Mouse (Mus musculus) right cerebral cortex, postnatal 14 days (tissue): ENCODE data around the gene Chn2.

Source experiments
- DNase-seq: peaks from one replicate; pipeline ENCODE4 v3.0.0; 2022

The Chn2 gene

DNA sequence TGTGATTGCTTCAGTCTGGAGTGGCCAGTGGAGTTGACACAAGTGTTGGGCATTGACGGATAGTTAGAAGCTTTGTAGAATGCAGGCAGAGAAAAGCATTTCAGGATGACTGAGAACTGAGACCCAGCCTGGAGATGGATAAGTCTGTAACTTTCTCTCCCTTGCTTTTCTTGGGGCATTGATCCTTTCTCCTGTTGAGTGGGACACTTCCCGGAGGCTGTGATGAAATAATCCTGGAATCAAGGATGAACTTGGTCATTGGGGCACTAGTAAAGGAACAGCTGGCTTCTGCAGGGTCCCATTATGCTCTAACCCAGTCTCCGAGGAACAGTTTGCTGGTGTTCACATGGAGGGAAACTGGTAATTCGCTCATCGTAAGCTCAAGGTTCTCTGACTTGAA, 4.2 kb downstream of the Chn2 start:
- DNase-seq, result no peak

DNA sequence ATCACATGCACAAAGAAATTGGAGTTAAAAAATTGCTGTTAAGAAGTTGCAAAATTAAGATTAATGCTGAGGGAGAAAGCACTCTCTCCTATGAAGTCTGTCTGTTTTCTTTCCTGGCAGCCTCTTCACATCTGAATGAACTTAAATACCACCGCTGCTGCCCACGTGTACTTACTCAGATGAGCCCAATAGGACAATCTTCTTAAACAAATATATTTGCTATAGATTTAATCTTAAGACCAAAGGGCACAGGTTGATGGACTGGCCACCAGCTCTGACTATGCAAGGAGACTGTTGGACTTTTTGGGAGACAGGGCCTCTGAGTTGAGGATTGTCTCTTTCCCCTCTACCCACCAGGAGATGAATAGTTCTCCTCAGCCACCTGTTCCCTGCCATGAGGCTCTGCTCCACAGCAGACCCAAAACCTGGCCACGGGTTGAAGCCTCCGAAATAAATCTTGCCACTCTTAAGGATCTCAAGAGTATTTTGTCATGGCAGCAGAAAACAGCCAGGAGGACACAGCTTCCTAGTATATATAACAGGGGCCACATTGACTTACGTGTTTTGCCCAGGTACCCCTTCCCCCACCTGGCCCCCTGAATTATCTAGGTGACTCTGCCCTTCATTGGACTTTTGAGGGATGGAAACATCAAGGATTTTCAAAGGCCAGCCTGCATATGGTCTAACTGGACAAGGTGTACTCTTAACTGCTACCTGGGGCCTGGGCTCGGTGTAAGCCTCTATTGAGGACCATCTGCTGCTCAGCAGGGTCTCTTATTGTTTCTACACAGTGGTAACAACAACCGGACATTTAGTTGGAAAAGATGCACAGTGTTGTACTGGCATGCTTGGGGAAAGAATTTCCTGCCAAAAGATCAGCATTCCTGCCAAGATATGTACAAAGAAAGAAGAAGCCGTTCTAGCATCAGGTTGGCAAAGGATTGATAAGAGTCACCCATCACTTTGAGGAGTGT, 6.7 kb downstream of the Chn2 start:
- DNase-seq, result no peak

DNA sequence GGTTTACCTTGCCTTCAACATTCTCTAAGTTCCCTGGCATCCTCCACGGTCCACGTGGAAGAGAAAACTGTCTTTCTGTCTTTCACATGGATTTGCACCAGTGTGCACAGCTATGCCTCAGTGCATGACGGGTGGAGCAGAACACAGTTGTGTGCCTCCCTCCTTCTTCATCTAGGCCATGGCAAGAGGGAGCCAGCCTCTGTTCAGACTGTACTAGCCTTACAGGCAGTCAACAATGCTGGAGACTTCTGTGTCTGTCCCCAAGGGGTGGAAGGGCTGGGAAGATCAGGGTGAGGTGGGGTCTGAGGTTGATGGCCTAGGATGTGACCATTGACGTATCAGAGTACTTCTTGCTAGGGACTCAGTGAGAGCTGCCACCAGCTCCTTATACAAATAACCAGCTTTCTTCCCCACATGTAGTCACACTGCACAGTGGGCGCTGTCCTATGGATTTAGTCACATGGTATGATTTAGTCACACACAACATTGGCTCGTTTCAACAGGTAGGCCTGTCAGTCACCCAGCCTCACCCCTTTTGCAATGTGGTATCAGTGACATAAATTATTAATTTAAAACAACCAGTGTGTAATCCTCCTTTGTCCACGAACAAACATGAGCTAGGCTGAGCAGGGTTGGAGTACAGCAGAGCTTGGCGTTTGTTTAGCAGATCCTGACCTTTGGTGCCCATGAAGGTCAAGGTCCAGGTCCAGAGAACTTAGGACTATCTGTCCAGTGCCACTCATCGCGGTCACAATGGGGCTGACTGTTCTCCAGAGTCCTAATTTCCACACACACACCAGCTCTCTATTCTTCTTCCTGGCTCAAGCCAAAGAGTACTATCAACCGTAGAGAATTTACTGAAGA, 7.8 kb downstream of the Chn2 start:
- no peak for DNase-seq

DNA sequence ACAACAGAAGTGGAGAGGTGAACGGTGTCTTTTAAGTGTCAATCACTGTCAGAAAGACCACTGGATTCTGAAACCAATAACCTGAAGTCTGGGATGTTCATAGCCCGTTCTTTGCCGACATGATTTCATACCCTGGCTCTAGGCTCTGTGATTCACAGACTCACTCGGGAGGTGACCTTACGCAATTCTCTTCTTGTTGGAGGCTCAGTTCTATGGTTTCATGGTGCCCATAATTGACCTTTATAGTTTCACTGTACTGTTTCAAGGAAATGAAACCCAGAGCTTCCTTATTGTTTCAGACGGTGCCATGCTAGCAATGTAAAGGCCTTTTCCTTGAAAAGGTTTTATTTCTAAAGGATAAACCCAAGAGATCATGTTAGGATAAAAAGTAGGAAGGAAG, 9.4 kb downstream of the Chn2 start:
- DNase-seq, result no peak

DNA sequence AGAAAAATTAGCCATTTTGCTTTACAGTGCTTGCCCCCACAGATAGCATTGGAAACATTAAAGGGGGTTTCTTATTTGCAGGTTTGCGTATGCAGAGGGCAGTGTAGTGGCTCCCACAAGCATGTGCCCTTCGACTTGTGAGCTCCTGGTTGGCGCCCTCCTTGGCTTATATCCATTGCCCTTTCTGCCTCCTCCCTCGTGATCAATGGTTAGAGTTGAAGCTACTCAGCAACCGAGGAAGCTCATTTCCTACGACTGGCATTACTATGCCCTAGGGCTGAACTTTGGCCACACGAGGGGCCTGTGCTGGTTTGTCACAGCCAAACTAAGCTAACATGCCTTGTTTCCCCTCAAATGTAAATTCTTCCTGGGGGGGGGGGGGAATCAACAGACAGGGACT, 11.8 kb downstream of the Chn2 start:
- no peak for DNase-seq

DNA sequence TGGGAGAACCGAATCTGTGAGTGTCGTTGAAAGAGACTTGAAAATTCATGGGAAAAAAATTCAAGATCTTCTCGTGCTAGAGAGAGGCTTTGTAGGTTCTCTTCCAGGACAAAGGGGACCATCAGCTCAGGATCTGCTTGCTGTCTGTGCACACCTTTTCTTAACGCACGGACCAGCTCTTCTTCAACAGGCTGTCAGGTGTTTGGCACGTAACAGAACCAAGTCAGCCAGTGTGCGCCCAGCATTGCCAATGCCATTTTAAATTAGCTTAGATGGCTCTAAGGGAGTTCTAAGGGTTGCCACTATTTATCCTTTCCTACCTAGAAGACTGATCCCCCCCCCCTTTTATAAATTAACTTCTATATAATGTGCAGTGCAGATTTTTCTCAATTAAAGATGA, 12.8 kb downstream of the Chn2 start:
- DNase-seq, result no peak

DNA sequence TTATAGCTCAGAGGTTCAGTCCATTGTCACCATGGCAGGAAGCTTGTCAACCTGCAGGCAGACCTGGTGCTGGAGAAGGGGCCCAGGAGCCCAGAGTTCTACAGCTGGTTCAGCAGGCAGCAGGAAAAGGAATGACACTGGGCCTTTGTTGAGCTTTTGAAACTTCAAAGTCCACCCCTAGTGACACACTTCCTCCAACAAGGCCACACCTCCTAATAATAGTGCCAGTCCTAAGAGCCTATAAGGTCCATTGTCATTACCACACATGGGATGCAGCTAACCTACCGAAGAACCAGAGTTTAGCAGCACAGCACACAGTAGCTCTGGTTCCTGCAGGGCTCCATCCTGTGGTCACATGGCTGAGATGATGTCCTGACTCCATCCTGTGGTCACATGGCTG, 13.3 kb downstream of the Chn2 start:
- DNase-seq, result no peak

DNA sequence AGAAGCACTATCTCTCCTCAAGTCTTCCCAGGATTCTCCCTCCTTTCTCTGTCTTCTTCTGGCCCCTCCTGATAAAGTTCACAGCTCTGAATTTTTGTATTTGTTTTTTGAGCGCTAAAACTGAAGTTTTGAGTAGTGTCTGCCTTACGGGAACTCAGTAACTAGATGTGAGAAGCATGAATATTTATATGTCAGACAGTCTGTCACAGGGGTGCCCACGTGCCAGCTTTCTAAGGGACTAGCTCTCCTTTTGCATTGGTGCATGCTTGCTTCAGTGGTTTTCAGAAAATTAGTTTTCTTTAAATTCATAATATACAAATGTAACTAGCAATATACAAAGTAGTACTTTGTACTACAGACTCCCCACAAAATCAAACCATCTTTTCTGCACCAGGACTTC, 14.0 kb downstream of the Chn2 start:
- no peak for DNase-seq

DNA sequence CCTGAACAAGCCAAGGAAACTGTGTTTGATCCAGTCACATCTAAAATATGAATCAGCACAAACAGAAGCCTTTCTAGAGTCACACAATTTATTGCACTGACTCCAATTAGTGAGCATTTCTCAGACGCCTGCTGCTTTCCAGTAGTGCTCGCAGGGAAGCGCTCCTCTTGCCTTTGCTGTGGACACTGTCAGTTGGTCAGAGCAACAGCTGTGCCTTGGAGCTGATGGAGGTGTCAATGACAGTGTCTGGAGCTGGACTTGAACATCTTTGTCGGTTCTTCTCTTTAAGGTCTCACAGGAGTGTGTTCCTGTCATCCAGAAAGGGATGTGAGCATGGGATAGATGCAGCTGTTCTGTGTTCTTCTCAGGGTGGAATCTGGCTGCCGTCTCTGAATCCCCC, 16.0 kb downstream of the Chn2 start:
- DNase-seq, result no peak

DNA sequence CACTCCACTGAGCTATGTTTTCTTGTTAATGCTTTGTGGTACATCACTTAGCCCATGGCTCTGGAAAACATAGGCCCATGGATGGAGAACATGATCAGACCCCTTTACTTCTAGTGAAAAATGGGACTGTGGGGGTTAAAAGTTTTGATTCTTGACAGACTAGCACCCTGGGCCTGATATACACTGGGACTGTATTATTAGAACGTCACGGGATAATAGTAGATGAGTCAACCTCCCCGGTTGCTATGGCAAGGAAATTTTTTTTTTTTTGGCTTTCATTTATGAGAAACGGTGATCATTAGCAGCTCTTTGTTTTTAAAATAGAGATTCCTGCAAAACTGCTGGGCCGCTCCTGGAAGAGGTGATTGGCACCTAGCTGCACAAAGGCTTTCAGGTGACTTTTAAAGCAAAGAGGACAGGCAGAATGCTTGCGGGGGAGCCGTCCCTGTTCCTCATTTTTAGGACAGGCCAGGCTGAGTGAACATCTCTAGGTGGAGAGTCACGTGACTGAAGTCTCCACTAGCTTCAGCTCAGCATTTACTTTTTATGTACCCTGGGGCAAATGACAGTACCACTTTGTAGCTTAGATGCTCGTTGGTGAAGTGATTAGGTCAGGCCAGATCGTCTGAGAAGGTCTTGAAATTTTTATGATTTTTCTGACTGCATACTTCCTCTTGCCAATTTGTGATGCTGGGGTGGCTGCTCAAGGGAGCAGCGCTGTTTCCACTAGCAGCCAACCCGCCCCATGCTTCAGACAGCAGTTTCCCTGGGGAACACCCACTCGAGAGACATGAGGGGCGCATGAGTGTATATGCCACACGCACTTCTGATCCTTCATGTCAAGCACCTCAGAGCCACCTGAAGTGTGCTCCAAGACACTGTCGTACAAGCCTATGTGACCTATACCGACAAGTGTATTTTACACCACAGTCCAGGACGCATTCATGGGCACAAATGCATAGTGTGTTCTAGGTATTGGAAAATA, 17.5 kb downstream of the Chn2 start:
- DNase-seq, result no peak

DNA sequence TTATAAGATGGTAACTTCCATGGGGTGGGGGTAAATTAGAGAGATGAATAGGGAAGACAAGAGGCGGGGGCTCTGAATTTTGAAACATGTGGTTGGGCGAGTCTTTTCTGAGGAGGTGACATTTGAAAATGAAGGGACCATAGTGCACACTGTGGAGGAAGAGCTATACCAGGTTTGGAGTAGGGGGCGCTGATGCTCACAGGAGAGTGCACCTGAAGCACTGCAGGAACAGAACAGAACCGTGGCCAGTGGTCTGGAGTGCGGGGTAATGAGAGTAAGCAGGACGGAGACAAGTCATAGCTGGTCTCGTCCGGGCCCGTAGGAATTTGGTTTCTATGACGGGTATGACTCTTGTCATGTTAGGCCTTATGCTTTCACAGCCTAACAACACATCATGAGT, 18.3 kb downstream of the Chn2 start:
- DNase-seq, result no peak

DNA sequence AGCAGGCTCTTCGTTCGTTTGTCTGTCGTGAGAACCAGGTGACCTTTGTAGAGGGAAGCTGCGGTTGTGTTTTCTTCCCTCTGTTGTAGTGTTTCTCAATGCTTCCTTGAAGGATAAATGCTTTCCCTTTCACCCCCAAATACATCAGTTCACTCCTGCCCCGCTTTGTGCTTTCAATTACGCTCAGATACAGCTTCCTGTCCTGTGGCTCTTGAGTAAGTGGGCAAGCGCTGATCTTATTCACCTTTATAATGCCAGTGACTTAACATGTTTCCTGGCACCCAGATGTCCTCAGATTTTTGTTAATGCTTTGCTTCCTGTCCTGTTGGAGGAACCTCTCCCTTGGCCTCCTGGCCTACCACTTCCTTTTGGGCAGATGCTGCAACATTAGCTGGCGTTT, 19.5 kb downstream of the Chn2 start:
- no peak for DNase-seq

DNA sequence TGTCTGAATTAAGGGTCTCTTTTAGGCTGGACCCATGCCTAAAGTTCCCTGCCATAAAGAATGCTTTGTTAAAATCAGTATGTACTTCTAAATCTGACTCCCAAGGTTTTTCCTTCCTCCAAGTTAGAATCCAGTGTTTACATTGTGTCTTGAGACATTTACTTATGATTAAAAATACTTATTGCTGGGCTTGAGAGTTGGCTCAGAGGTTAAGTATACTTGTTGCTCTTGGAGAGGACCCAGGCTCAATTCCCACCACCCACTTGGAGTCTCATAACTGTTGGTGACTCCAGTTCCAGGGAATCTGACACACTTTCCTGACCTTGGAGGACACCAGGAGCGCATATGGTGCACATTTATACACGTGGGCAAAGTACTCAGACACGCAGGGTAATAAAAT, 20.9 kb downstream of the Chn2 start:
- DNase-seq, result no peak

DNA sequence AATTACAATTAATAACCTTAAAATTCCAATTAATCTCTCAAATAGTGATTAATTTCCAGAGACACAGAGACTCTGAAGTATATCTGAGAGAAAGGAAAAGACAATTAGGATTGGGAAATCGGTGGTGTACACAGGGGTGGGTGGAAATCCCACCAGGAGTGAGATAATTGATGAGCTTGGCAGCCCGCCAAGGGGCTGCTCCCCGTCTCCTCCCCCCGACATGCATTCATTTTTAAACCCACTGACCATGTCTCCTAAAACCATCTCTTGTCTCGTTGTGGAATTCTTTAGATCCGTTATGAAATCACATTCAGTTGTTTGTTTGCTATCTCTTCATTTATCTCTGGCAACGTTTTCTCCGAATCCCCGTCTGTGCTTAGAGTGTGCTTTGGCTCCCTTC, 22.0 kb downstream of the Chn2 start:
- DNase-seq, result no peak

DNA sequence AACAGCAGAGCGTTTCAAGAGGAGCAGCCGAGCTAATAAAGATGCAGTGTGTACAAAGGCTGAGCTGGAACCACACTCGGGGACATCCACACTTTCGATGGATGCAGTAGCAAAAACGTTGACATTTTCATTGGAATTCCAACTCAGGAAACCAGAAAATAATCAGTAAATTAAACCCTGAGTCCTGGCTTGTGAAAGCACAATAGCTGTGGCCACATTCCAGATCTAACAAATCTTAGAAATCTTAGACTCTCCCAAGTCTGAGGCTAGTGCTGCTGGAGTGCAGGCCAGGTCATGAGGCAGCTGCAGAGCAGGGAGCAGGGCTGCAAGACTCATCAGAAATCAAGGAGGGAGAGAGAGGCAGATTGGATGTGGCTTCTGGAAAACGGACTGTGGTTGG, 24.5 kb downstream of the Chn2 start:
- DNase-seq, result no peak

DNA sequence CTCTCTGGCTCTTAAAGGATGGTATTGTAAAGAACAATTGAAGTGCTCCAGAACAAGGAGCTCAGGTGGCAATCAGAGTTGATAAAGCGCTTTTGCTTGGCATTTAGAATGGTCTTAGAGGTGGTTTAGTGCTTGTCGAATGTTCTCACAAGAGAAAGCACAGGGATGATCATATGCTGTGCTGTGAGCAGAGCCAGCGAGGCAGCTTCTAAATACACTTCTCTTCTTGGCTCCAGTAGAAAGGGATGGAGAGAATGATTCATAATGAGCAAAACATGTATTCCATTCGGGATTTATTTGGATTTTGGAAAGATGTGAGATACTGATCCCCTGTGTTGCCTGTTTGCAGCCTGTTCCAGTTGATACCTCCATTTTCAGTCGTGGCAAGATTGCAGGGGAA, 28.0 kb downstream of the Chn2 start:
- no peak for DNase-seq

DNA sequence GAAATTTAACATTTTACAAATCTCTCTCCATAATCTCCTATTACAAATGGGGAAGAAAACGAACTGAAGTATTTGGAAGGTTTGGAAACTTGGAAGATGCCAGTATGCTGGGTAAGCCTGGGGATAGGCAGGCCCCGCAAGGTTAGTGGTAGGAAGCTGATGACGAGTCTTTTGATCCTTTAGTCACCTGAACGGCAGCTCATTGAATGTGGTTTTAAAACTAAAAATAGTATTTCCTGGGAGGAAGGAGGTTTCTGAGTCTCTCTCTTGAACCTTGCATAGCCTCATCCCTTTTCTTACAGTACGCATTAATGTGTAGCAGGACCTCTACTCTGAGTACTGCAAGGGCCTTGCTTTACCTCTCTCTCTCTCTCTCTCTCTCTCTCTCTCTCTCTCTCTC, 29.5 kb downstream of the Chn2 start:
- DNase-seq, result no peak

DNA sequence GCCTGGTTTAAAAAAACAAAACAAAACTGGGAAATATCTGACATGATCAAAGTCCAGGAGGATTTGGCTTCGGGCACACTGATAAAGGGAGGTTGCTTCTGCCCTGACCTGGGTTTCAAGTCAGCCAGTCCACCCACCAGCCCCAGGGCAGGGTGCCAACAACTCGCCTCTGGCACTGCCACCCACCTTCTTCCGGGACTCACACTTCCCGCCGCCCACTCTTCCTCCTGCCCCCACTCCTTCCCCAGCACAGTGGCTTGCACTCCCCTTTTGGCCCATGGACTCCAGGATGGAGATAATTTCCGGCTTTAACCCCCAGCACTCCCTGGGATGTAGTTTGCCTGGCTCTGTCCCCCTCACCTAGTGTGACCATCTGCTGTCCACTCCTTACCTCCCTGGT, 31.4 kb downstream of the Chn2 start:
- peak; percentile 69 for DNase-seq

DNA sequence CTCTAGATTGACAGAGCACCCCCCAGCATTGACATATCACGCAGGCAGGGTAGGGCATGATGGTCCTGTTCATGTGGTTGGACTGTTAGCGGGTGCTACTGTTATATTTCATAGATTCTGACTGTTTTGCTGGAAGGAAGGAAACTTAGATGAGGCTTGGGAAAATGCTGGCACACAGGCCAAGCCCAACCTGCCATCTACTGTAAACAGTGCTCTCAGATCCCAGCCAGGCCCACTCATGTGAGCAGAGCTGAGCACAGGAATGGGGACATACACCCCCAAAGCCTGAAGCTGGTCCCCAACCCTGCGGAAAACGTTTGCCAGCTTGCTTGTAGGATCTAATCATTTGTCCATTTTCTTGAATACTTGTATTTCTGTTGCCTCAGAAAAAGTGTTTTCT, 32.1 kb downstream of the Chn2 start:
- DNase-seq, result no peak

DNA sequence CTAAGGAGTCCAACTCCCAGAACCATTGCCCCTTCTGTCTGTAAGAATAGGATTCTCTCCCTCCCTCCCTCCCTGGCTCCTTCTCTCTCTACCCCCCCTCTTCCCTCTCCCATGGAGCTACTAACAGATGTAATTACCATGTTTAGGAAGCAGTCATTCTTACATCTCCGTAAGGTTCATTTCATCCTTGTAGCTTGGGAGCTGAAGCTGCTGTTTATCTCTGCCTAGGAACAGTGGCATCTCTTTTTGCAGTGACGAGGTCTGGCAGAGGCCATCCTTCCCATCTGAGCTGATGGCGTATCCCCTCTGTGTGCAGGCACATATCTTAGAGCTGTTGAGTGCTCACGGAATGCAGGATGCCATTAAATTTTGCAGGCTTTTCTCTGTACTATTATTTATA, 35.1 kb downstream of the Chn2 start:
- no peak for DNase-seq

DNA sequence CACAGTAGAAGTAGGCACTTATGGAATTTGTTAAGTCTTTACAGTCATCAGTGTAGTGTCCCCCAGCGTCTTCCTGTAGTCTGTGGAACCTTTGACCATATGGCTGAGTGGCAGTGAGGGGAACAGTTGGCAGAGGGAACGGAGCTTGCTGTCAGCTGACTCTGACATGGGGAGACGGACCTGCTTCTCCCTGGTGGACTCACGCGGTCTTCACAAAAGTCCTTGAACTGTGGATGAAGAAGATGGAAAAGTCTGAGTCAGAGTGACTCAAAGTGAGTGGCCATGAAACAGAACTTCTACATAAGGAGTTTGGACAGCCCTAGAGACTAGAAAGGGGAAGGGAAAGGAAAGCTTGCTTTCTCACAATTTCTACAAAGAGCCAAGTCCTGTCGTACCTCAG, 36.1 kb downstream of the Chn2 start:
- DNase-seq, result no peak

DNA sequence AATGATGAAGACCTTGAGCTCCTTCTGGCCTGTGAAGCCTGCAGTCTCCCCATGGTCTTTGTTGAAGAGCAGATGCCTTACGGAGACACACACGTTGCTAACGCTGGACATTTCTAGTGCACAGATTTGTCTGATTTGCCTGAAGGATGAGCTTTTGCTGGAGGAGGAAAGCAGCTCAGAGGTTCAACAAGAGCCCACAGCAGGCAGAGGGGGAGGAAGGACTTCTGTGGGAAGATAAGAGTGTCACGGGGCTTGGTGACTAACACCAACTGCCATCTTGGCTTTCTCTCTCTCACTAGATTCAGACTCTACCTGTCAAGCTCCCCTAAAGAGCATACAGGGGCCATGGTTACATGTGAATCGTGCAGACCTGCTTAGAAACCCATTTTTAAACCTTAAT, 37.3 kb downstream of the Chn2 start:
- DNase-seq, result no peak

DNA sequence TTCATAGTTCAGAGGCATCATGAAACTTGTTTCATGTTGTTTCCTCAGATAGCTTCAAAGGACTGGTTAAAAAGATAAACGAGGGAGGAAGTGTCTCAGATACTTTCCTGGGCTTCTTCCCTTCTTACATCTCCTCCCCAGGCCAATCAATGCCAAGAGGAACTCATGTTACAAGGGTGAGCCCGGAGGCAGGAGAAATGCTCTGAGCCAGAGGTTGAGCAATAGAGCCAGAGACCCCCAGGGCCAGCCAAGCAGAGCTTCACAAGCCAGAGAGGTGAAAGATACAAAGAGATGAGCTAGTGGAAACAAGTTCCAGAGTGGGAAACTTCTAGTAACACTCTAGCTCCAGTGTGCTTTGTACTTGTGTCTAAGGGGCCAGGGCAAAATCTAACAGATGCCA, 38.9 kb downstream of the Chn2 start:
- no peak for DNase-seq
